Mouse (Mus musculus): ENCODE data around the gene Acox1. TPM values are rescaled to one million over a fixed set of nuclear protein-coding genes. Genes with fewer than 3 reads are reported as not detected.

Acox1 gene
- total and polyA plus RNA-seq, 3 experiments, result 17.1 to 21.0 (median 20.4) TPM

- Histone ChIP-seq H3K27me3 (replicated peaks) (no peaks in the 10 kb centered on the region), H3K9ac (ENCODE audit: insufficient read depth, low read depth) (0 out of 2 replicates have a peak overlapping the region, but pooled peaks have one; percentile 27), H3K9me3 (replicated peaks; ENCODE audit: low read length) (no peaks in the 10 kb centered on the region), H3K27ac (ENCODE audit: insufficient read depth, low read depth) (no peak overlapping the region), H3K4me3 (replicated peaks in 1 of 3; ENCODE audit: low read depth in 2 of 3, low read length in 2 of 3, poor library complexity in 1 of 3) (peak overlapping the region in 1 of 3 experiments; percentile 11), H3K36me3 (replicated peaks in 1 of 2; ENCODE audit: control insufficient read depth in 1 of 2, insufficient read depth in 1 of 2, low read length in 1 of 2) (peaks cover 0 to 17% of the 10 kb centered on the region in 2 experiments), H3K4me2 (ENCODE audit: insufficient read depth, low read depth, poor library complexity, severe bottlenecking) (peak overlapping the region; percentile 64; the same call in 1 of the 2 replicates), H3K79me2 (replicated peaks; ENCODE audit: control insufficient read depth, extremely low read depth, insufficient read depth, poor library complexity, severe bottlenecking) (peaks cover 10% of the 10 kb centered on the region), H3K4me1 (ENCODE audit: control insufficient read depth in 1 of 2, insufficient read depth in 2 of 2) (peaks cover 14 to 40% of the 10 kb centered on the region in 2 experiments)
- in situ Hi-C loops (cut with MboI; ENCODE audit: low pct_ligation_motif_present, low pct_unique_long_range_greater_than_20kb, low sequenced_read_pairs), result no loop called here
- no peak for DNase-seq (ENCODE audit: extremely low read depth)
- dilution Hi-C loops (cut with MboI; ENCODE audit: extremely low pct_ligation_motif_present, extremely low pct_unique_long_range_greater_than_20kb, low sequenced_read_pairs), result no loop called here
- no peak for TF ChIP-seq ZC3H11A (IDR thresholded peaks at IDR 0.05; ENCODE audit: low read depth, low read length)
- TF ChIP-seq MAX (IDR thresholded peaks at IDR 0.05; ENCODE audit: low read length), result no peak
- TF ChIP-seq NELFE (IDR thresholded peaks at IDR 0.05; ENCODE audit: low read depth, low read length), result no peak
- no peak for TF ChIP-seq MEF2A (IDR thresholded peaks at IDR 0.05; ENCODE audit: borderline replicate concordance, low read depth, low read length)
- no peak for TF ChIP-seq PAX5 (IDR thresholded peaks at IDR 0.05; ENCODE audit: low read length)
- TF ChIP-seq CTCF (conservative IDR thresholded peaks at IDR 0.05 in 1 of 2, IDR thresholded peaks at IDR 0.05 in 1 of 2; ENCODE audit: low read depth in 2 of 2, low read length in 2 of 2), result no peak
- no peak for TF ChIP-seq TCF12 (IDR thresholded peaks at IDR 0.05; ENCODE audit: low read depth, low read length)
- TF ChIP-seq HCFC1 (IDR thresholded peaks at IDR 0.05; ENCODE audit: low read depth, low read length), result no peak
- TF ChIP-seq POLR2A (IDR thresholded peaks at IDR 0.05; ENCODE audit: low read depth, low read length), result no peak
Measured at GRCm38 (mm10) chr11:116196866-116197583, 1.8 kb downstream of the Acox1 start.

- no peak for DNase-seq (ENCODE audit: extremely low read depth)
- TF ChIP-seq CHD2 (IDR thresholded peaks at IDR 0.05; ENCODE audit: low read length) (no peak), EP300 (IDR thresholded peaks at IDR 0.05; ENCODE audit: low read length) (no peak), CTCF (conservative IDR thresholded peaks at IDR 0.05 in 1 of 2, IDR thresholded peaks at IDR 0.05 in 1 of 2; ENCODE audit: low read depth in 2 of 2, low read length in 2 of 2) (no peak), RAD21 (IDR thresholded peaks at IDR 0.05; ENCODE audit: low read depth, low read length) (no peak), PAX5 (IDR thresholded peaks at IDR 0.05; ENCODE audit: low read length) (no peak), NRF1 (IDR thresholded peaks at IDR 0.05; ENCODE audit: low read depth, low read length) (no peak), USF1 (IDR thresholded peaks at IDR 0.05; ENCODE audit: low read depth, low read length) (no peak), ETS1 (conservative IDR thresholded peaks at IDR 0.05; ENCODE audit: low read depth, low read length) (no peak), SIN3A (IDR thresholded peaks at IDR 0.05; ENCODE audit: low read length) (no peak), RCOR1 (conservative IDR thresholded peaks at IDR 0.05; ENCODE audit: low read depth, low read length) (no peak), BHLHE40 (IDR thresholded peaks at IDR 0.05; ENCODE audit: low read depth, low read length) (no peak)
- dilution Hi-C loops (cut with MboI; ENCODE audit: extremely low pct_ligation_motif_present, extremely low pct_unique_long_range_greater_than_20kb, low sequenced_read_pairs) (no loop called here), in situ Hi-C loops (cut with MboI; ENCODE audit: low pct_ligation_motif_present, low pct_unique_long_range_greater_than_20kb, low sequenced_read_pairs) (no loop called here)
- no peaks in the 10 kb centered on the region for H3K27me3 ChIP-seq (replicated peaks)
- H3K36me3 ChIP-seq (replicated peaks in 1 of 2; ENCODE audit: control insufficient read depth in 1 of 2, insufficient read depth in 1 of 2, low read length in 1 of 2), result peaks cover 1 to 22% of the 10 kb centered on the region in 2 experiments
- H3K27ac ChIP-seq (ENCODE audit: insufficient read depth, low read depth), result no peak overlapping the region
- H3K4me2 ChIP-seq (ENCODE audit: insufficient read depth, low read depth, poor library complexity, severe bottlenecking), result no peak overlapping the region
- H3K79me2 ChIP-seq (replicated peaks; ENCODE audit: control insufficient read depth, extremely low read depth, insufficient read depth, poor library complexity, severe bottlenecking), result peaks cover 10% of the 10 kb centered on the region
- no peak overlapping the region for H3K4me3 ChIP-seq (replicated peaks in 1 of 3; ENCODE audit: low read depth in 2 of 3, low read length in 2 of 3, poor library complexity in 1 of 3)
- no peak overlapping the region for H3K9ac ChIP-seq (ENCODE audit: insufficient read depth, low read depth)
- no peaks in the 10 kb centered on the region for H3K9me3 ChIP-seq (replicated peaks; ENCODE audit: low read length)
- peaks cover 14 to 40% of the 10 kb centered on the region in 2 experiments for H3K4me1 ChIP-seq (ENCODE audit: control insufficient read depth in 1 of 2, insufficient read depth in 2 of 2)
Measured at GRCm38 (mm10) chr11:116196336-116196735, 2.5 kb downstream of the Acox1 start.
